Mouse (Mus musculus): ENCODE data around the gene Mycbpap.

Gene Mycbpap

GRCm38 (mm10) chr11:94521219-94521843 is at the start of gene Mycbpap:
TSS of gene Mycbpap (minus strand) at chr11:94521742.
- DNase-seq (ENCODE audit: low spot score): peak; percentile 35

- DNase-seq (ENCODE audit: low spot score): no peak
These were observed 49.1 kb upstream of the Mycbpap start for GRCm38 (mm10) chr11:94570612-94571011.

GRCm38 (mm10) chr11:94567326-94567725 is 45.8 kb upstream of the Mycbpap start:
- DNase-seq (ENCODE audit: low spot score): no peak

GRCm38 (mm10) chr11:94566534-94566933 is 45.0 kb upstream of the Mycbpap start:
- DNase-seq (ENCODE audit: low spot score): no peak

GRCm38 (mm10) chr11:94565151-94565479 is 43.6 kb upstream of the Mycbpap start:
- DNase-seq (ENCODE audit: low spot score): no peak

GRCm38 (mm10) chr11:94564437-94565150 is 43.1 kb upstream of the Mycbpap start, which contains the start of gene Chad:
TSS of gene Chad (plus strand) at chr11:94565047.
- DNase-seq (ENCODE audit: low spot score): peak; percentile 37

GRCm38 (mm10) chr11:94563821-94564220 is 42.3 kb upstream of the Mycbpap start:
- DNase-seq (ENCODE audit: low spot score): no peak

- DNase-seq (ENCODE audit: low spot score): no peak
These were observed 41.8 kb upstream of the Mycbpap start for GRCm38 (mm10) chr11:94563383-94563782.

GRCm38 (mm10) chr11:94558226-94558625 is 36.7 kb upstream of the Mycbpap start:
- no peak for DNase-seq (ENCODE audit: low spot score)

- no peak for DNase-seq (ENCODE audit: low spot score)
These were observed 28.9 kb upstream of the Mycbpap start for GRCm38 (mm10) chr11:94550442-94550744.

GRCm38 (mm10) chr11:94549691-94550441 is 28.3 kb upstream of the Mycbpap start:
- DNase-seq (ENCODE audit: low spot score): no peak

GRCm38 (mm10) chr11:94548888-94549690 is 27.5 kb upstream of the Mycbpap start, which contains the start of gene Rsad1:
TSS of gene Rsad1 (minus strand) at chr11:94549255.
- peak; percentile 93 for DNase-seq (ENCODE audit: low spot score)

- DNase-seq (ENCODE audit: low spot score): no peak
These were observed 26.7 kb upstream of the Mycbpap start for GRCm38 (mm10) chr11:94548041-94548784.

- DNase-seq (ENCODE audit: low spot score): no peak
These were observed 25.7 kb upstream of the Mycbpap start for GRCm38 (mm10) chr11:94547271-94547670.

- no peak for DNase-seq (ENCODE audit: low spot score)
These were observed 24.8 kb upstream of the Mycbpap start for GRCm38 (mm10) chr11:94546381-94546780.

- DNase-seq (ENCODE audit: low spot score): no peak
These were observed 22.9 kb upstream of the Mycbpap start for GRCm38 (mm10) chr11:94544422-94544821.

- DNase-seq (ENCODE audit: low spot score): peak; percentile 98
These were observed 22.4 kb upstream of the Mycbpap start for GRCm38 (mm10) chr11:94543932-94544331.

- DNase-seq (ENCODE audit: low spot score): no peak
These were observed 21.8 kb upstream of the Mycbpap start for GRCm38 (mm10) chr11:94543344-94543743.

- DNase-seq (ENCODE audit: low spot score): no peak
These were observed 20.9 kb upstream of the Mycbpap start for GRCm38 (mm10) chr11:94542400-94542799.

- no peak for DNase-seq (ENCODE audit: low spot score)
These were observed 18.2 kb upstream of the Mycbpap start for GRCm38 (mm10) chr11:94539761-94540160.

- DNase-seq (ENCODE audit: low spot score): no peak
These were observed 17.3 kb upstream of the Mycbpap start for GRCm38 (mm10) chr11:94538733-94539292.
